Mouse (Mus musculus) heart, embryonic 13.5 days (tissue): ENCODE measurements at regions not wholly inside any gene's neighbourhood (a gene's known extent, or its start where the extent isn't known, plus 50 kb on each side); places are given as distances from the start of the nearest gene placed in this dataset.
"Not testable (repeated sequence)": the region's sequence is repeated elsewhere in the genome, so short reads cannot be mapped to it uniquely, and the experiment has no call there.

Source experiments
- ATAC-seq: fragments of 200-750 bp; cut with Nextera tagmentation; 2 replicates; pipeline ENCODE4 v1.8.0; 2017; ENCODE audit warnings: moderate TSS enrichment; ENCODE audit not compliant: insufficient number of reproducible peaks, low FRiP score, low TSS enrichment; ENCODE audit errors: extremely low read depth
- H3K27ac ChIP-seq: fragments of 300-500 bp; sonication (generic); replicated peaks from 2 replicates; pipeline ENCODE4 v1.5.1; 2015; ENCODE audit warnings: moderate library complexity, mild to moderate bottlenecking, inconsistent platforms
- H3K27me3 ChIP-seq: fragments of 300-500 bp; sonication (generic); replicated peaks from 2 replicates; pipeline ENCODE4 v1.6.1; 2015; ENCODE audit warnings: mild to moderate bottlenecking, inconsistent platforms
- H3K36me3 ChIP-seq: fragments of 300-500 bp; sonication (generic); 2 replicates; pipeline ENCODE4 v1.6.1; 2015; ENCODE audit warnings: mild to moderate bottlenecking, inconsistent platforms
- H3K4me1 ChIP-seq: fragments of 300-500 bp; sonication (generic); 2 replicates; pipeline ENCODE4 v1.6.1; 2015; ENCODE audit warnings: inconsistent platforms
- H3K4me2 ChIP-seq: fragments of 300-500 bp; sonication (generic); 2 replicates; pipeline ENCODE4 v1.6.1; 2015; ENCODE audit warnings: inconsistent platforms, mild to moderate bottlenecking, moderate library complexity
- H3K4me3 ChIP-seq: fragments of 300-500 bp; sonication (generic); 2 replicates; pipeline ENCODE4 v1.5.1; 2015; ENCODE audit warnings: moderate library complexity, mild to moderate bottlenecking, inconsistent platforms
- H3K9ac ChIP-seq: fragments of 300-500 bp; sonication (generic); 2 replicates; pipeline ENCODE4 v1.6.1; 2015; ENCODE audit warnings: inconsistent platforms, mild to moderate bottlenecking, moderate library complexity
- H3K9me3 ChIP-seq: fragments of 300-500 bp; sonication (generic); 2 replicates; pipeline ENCODE4 v1.6.1; 2016; ENCODE audit warnings: inconsistent platforms
- WGBS: fragments of 180-500 bp; shearing (Covaris S2); methylation state at CpG from one replicate; pipeline ENCODE4 v1.1.7; 2015; ENCODE audit warnings: mixed read lengths; 5-methylcytosine and 5-hydroxymethylcytosine counted together

DNA sequence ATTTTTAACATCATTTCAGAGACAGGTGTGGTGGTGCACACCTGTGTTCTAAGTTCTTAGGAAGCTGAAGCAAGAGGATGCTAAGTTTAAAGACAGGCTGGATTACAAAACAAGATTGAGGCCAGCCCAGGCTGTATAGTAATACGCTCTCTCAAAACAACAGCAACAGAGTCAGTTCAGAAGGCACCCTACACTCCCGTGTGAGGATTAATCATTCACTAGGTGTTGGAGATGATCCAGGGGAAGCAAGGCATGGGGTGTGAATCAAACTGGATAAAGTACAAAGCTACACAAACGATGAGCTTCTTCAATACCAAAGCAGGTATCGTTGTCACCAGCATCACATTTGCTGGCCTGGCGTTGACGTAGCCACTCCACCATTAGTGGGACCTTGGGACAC is 99.3 kb upstream of the Abca1 start:
- Histone ChIP-seq H3K9me3 (no peaks in the 10 kb centered on the region), H3K27me3 (no peaks in the 10 kb centered on the region), H3K4me1 (peaks cover 11% of the 10 kb centered on the region), H3K4me2 (no peak overlapping the region), H3K9ac (no peak overlapping the region), H3K36me3 (no peaks in the 10 kb centered on the region), H3K4me3 (no peak overlapping the region), H3K27ac (no peak overlapping the region)
- ATAC-seq, result no peak
- 80% methylated on average over 6 of the region's 6 CpGs for WGBS

DNA sequence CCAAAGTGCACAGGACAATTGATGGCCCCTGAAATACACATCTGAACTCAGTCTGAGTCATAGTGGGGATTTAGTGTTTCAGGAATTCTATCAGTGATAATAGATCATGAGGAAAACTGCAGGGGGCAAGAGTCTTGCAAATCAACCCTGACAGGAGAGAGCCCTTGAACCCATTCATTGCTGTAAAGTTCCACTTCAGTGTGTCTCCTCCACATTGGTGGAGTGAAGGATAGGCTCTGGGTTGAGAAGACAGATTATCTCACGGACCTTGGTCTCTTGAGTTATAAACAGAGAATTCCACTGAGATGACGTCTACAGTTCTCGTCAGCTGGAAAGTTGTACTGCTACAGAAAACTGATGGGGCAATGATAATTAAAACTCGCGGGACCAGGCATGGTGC is 97.3 kb upstream of the Abca1 start:
- no peak for ATAC-seq
- Histone ChIP-seq H3K4me2 (no peak overlapping the region), H3K36me3 (no peaks in the 10 kb centered on the region), H3K4me1 (peaks cover 6% of the 10 kb centered on the region), H3K9me3 (no peaks in the 10 kb centered on the region), H3K27ac (no peak overlapping the region), H3K4me3 (no peak overlapping the region), H3K27me3 (no peaks in the 10 kb centered on the region), H3K9ac (no peak overlapping the region)
- WGBS, result 61% methylated on average over 5 of the region's 5 CpGs

DNA sequence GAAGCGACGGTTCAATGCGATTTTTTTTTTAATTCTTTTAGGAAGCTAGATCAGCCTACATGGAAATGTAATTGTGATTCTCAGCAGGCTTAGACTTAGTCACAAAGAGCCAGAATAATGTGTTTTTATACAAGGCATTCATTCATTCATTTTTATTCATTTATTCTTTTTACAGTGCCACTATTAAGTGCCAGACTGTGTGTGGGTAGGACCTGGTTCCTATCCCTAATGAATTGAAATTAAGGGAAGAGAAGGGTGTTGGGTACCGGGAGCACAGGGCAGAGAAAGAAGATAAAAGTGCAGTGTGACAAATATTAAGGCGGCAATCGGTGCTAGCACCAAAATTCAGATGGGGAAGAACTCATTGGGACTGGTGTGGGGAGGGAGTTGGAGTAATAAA is 94.8 kb upstream of the Abca1 start:
- Histone ChIP-seq H3K9me3 (no peaks in the 10 kb centered on the region), H3K27ac (no peak overlapping the region), H3K4me2 (no peak overlapping the region), H3K27me3 (no peaks in the 10 kb centered on the region), H3K9ac (no peak overlapping the region), H3K4me3 (no peak overlapping the region), H3K4me1 (peaks cover 6% of the 10 kb centered on the region), H3K36me3 (no peaks in the 10 kb centered on the region)
- no peak for ATAC-seq
- 86% methylated on average over 6 of the region's 6 CpGs for WGBS

DNA sequence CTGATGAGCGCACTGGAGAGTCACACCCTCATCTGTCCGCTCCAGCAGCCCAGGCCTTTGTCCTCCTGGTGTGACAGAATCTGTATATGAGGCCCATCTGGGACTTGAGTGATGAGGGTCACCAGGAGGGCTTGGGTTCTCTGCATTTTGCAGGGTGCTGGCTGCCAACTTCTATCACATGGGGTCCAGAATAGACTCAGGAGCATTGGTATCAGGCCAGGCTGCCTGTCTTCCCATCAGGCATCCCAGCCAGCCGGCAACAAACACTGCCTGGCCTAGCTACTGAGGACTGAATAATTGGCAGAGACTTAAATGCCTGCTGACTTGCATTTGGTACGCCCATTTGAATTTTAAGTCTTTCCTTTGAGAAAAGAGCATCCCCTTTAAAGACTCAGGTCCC is 94.0 kb upstream of the Abca1 start:
- ATAC-seq, result no peak
- Histone ChIP-seq H3K27me3 (no peaks in the 10 kb centered on the region), H3K27ac (no peak overlapping the region), H3K4me3 (no peak overlapping the region), H3K9ac (no peak overlapping the region), H3K9me3 (no peaks in the 10 kb centered on the region), H3K4me2 (no peak overlapping the region), H3K4me1 (peaks cover 6% of the 10 kb centered on the region), H3K36me3 (no peaks in the 10 kb centered on the region)
- 66% methylated on average over 4 of the region's 4 CpGs for WGBS

DNA sequence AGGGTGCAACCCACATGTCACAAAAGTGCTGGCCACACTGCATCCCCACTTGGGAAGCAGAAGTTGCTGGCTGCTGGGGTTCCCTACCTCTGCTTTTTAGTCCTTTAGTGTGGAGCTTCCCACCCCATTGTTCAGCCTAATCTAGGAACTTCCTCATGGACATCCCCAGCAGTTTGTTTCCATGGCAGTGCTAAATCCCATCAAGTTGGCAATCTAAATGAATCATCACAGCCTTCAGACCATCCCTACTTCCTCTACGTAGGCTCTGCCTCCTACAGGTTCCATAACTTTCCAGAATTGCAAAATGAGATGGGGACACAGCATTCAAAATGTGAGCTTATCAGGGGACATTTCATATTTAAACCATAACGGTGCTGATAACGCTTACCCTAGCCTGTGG is 90.6 kb upstream of the Abca1 start:
- Histone ChIP-seq H3K4me1 (peaks cover 12% of the 10 kb centered on the region), H3K27me3 (no peaks in the 10 kb centered on the region), H3K27ac (no peak overlapping the region), H3K9me3 (no peaks in the 10 kb centered on the region), H3K36me3 (no peaks in the 10 kb centered on the region), H3K9ac (no peak overlapping the region), H3K4me2 (no peak overlapping the region), H3K4me3 (no peak overlapping the region)
- ATAC-seq, result no peak
- 83% methylated on average over 3 of the region's 3 CpGs for WGBS

DNA sequence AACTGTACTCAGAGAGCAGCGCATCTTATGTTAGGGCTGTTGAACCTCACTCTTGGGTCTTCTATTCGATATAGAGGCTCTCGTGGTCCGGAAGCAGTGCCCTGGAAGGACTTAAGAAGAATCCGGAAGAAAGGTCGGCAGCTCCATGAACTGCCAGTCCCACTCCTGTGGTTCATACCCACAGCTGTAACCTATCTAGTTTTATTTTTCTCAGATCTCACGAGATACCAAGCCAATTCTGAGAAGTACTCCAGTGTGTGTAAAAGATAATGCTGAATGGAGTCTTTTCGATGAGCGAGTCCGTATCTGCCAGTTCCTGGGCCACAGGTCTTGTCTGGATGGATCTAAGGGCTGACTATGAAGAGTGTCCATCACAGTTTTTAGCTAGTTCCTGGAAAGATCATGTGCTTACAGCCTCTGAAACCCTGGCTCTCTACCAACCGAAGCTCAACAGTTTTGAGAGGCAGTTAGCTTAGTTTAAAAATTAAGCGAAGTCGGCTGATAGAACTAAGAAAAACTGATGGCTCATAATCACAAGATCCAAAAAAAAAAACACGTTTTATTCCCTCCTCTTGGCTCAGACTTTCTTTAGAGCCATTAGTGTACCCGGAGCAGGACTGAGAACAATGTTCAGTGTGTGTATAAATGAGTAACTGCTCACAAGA is 86.5 kb upstream of the Abca1 start:
- Histone ChIP-seq H3K4me2 (no peak overlapping the region), H3K9me3 (no peaks in the 10 kb centered on the region), H3K4me3 (no peak overlapping the region), H3K36me3 (no peaks in the 10 kb centered on the region), H3K9ac (no peak overlapping the region), H3K27me3 (no peaks in the 10 kb centered on the region), H3K4me1 (peaks cover 10% of the 10 kb centered on the region), H3K27ac (0 out of 2 replicates have a peak overlapping the region, but pooled peaks have one; percentile 12)
- 76% methylated on average over 15 of the region's 15 CpGs for WGBS
- no peak for ATAC-seq

DNA sequence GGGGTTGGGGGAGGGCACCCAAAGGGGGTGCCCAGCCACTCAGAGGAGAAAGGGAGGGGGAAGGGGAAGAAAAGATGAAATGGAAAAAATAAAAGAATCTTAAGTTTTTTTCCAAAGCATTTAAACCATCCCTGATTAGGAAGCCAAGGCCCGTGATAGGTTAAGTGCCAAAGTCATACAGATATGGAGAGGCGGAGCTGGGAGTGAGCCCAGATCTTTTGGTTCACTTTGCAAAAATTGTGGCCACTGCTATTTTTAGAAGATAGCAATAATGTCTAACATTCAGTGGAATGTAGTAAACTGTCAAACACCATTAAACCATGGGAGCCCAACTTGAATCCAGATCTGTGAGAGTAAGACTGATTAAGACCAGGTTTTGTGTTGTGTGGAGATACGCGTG is 85.9 kb upstream of the Abca1 start:
- Histone ChIP-seq H3K27me3 (no peaks in the 10 kb centered on the region), H3K36me3 (no peaks in the 10 kb centered on the region), H3K9me3 (no peaks in the 10 kb centered on the region), H3K4me1 (peaks cover 10% of the 10 kb centered on the region), H3K9ac (no peak overlapping the region), H3K27ac (0 out of 2 replicates have a peak overlapping the region, but pooled peaks have one; percentile 24), H3K4me2 (no peak overlapping the region), H3K4me3 (no peak overlapping the region)
- no peak for ATAC-seq
- WGBS, result 68% methylated on average over 4 of the region's 4 CpGs

DNA sequence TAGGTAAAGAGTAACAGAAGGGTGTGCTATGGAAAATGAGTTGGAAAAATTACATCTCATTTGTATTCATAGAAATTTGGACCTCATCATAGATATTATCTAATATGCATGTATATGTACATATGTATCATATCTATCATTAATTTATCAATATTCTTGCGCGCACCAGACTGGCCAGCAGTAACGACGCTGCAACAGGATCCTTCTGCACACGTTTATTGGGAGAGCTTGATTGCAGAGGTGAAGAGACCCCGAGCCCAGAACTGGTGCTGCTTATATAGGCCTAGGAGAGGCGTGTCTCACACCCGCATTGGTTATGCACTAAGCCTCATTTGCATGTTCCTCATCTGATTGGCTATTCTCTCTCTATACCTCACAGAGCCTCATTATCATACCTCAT is 83.8 kb upstream of the Abca1 start:
- 84% methylated on average over 8 of the region's 8 CpGs for WGBS
- not testable (repeated sequence) for H3K4me2 ChIP-seq, H3K36me3 ChIP-seq, ATAC-seq, H3K4me3 ChIP-seq, H3K27ac ChIP-seq, H3K9me3 ChIP-seq, H3K27me3 ChIP-seq, H3K9ac ChIP-seq
- H3K4me1 ChIP-seq, result peaks cover 23% of the 10 kb centered on the region

DNA sequence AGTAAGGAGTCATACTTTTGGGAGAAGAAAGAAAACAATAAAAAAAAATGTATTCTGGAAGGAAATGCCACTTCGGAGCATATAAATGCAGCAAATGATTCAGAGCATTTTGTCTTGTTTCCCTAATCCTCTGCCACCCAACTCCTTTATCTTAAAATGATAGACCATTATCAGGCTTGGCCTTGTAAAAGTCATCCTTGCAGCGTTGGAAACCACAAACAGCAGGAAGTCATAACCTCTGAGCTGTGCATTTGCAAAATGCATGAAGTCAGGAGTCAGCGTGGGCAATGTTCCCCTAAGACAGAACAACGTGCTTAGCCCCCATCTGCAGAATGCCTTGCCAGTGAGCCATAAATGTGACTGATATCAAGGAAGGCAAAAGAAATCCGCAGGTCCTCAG is 80.2 kb upstream of the Abca1 start:
- H3K9me3 ChIP-seq, result no peaks in the 10 kb centered on the region
- no peak overlapping the region for H3K4me3 ChIP-seq
- H3K27ac ChIP-seq, result no peak overlapping the region
- 46% methylated on average over 5 of the region's 5 CpGs for WGBS
- peaks cover 14% of the 10 kb centered on the region for H3K4me1 ChIP-seq
- no peak overlapping the region for H3K4me2 ChIP-seq
- ATAC-seq, result no peak
- H3K27me3 ChIP-seq, result no peaks in the 10 kb centered on the region
- H3K36me3 ChIP-seq, result no peaks in the 10 kb centered on the region
- no peak overlapping the region for H3K9ac ChIP-seq

DNA sequence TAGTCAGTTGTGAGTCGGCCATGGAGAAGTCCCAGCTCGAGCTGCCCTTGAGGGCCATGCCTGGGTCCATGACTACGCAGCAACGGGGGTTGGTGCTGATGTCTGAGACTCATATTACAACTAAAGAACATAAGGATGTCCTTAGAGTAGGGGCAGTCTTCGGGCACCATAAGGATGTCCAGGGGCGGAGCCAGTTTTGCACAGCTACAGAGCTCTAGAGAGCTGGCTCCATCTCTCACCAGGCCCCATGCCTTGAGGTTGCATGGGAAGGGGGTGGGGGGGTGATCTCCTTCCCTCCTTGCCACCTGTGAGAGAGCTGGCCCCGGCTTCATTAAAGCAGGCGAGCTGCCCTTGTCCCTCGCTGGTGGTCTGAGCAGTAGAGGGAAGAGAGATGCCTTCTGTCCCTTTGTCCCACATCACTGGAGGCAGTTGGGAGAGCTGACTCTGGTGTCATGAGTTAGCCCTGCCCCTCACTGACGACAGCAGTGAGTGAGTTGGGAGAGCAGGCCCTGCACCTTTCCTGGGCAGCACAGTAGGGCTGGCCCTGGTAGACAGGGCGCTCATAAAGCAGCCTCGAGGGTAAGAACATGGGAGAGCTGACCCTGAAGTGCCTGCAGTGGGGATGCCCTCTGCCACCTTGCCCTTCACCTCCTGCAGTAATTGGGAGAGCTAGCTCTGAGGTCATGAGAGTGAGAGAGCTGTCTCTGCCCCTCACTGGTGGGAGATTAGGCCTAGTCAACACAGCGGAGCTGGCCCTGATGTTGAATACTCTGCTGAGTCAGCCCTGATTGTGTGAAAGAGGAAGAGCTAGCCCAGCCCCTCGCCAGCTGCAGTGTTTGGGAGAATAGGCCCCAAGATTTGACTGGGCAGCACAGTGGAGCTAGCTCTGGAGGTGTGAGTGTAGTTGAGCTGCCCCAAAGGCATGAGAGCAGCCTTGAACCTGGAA is 78.9 kb upstream of the Abca1 start:
- H3K27ac ChIP-seq, result 0 out of 2 replicates have a peak overlapping the region, but pooled peaks have one; percentile 5
- H3K4me1 ChIP-seq, result peaks cover 14% of the 10 kb centered on the region
- no peaks in the 10 kb centered on the region for H3K36me3 ChIP-seq
- ATAC-seq, result no peak
- no peaks in the 10 kb centered on the region for H3K27me3 ChIP-seq
- WGBS, result 65% methylated on average over 14 of the region's 14 CpGs
- H3K4me3 ChIP-seq, result no peak overlapping the region
- H3K9ac ChIP-seq, result no peak overlapping the region
- H3K9me3 ChIP-seq, result no peaks in the 10 kb centered on the region
- H3K4me2 ChIP-seq, result no peak overlapping the region

DNA sequence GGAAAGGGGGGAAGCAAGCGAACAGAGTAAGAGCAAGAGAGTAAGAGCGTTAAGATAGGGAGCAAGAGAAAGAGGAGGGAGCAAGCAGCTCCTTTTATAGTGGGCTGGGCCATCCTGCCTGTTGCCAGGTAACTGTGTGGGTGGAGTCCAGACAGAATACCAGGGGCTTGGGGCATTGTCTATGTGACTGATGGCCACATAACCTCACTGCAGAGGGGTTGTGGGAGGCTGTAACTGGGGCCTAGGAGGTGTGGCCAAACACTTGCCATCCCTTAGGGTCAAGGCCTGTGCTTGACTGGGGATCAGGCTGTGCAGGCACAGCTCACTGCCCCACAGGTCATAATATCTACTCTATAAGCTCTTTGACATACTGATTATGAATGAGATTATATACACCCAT is 76.2 kb upstream of the Abca1 start:
- peaks cover 26% of the 10 kb centered on the region for H3K4me1 ChIP-seq
- H3K9ac ChIP-seq, result no peak overlapping the region
- H3K27ac ChIP-seq, result no peak overlapping the region
- WGBS, result 41% methylated on average over 2 of the region's 2 CpGs
- H3K4me2 ChIP-seq, result no peak overlapping the region
- no peak overlapping the region for H3K4me3 ChIP-seq
- H3K36me3 ChIP-seq, result no peaks in the 10 kb centered on the region
- no peaks in the 10 kb centered on the region for H3K9me3 ChIP-seq
- H3K27me3 ChIP-seq, result no peaks in the 10 kb centered on the region
- no peak for ATAC-seq

DNA sequence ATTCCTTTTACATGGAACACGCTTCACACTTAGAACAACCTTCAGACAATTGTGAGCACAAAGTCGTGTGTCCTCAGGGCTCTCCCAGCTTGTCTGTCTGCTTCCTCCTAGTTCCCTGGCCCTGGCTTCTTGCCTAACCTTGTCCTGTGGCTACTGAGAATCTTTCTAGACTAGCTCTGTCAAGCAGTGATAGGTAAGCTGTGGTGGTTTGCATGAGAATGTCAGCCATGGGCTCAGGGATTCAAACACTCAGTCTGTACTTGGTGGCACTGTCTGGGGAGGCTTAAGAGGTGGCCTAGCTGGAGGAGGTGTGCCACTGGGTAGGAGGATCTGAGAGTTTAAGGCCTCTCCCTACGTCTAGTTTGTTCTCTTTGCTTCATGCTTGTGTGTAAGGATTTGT is 72.7 kb upstream of the Abca1 start:
- H3K4me2 ChIP-seq, result no peak overlapping the region
- no peaks in the 10 kb centered on the region for H3K36me3 ChIP-seq
- H3K9ac ChIP-seq, result no peak overlapping the region
- peak overlapping the region; percentile 65 for H3K27ac ChIP-seq
- H3K4me3 ChIP-seq, result no peak overlapping the region
- no peaks in the 10 kb centered on the region for H3K9me3 ChIP-seq
- H3K4me1 ChIP-seq, result peaks cover 17% of the 10 kb centered on the region
- 56% methylated on average over 3 of the region's 3 CpGs for WGBS
- no peak for ATAC-seq
- no peaks in the 10 kb centered on the region for H3K27me3 ChIP-seq
